Mouse (Mus musculus): ENCODE data around the gene Syne1. TPM values are rescaled to one million over a fixed set of nuclear protein-coding genes. Genes with fewer than 3 reads are reported as not detected.

Syne1 gene
- total RNA-seq, 2 experiments from 2014 or later: 17.0 to 20.5 TPM

GRCm38 (mm10) chr10:5205570-5205969 lies 345.7 kb downstream of the Syne1 start:
- no peak for DNase-seq

GRCm38 (mm10) chr10:5203837-5204236 lies 347.4 kb downstream of the Syne1 start:
- no peak for DNase-seq

- no peak for DNase-seq
These were observed 353.9 kb downstream of the Syne1 start for GRCm38 (mm10) chr10:5197356-5197755.

GRCm38 (mm10) chr10:5196267-5196666 lies 355.0 kb downstream of the Syne1 start:
- DNase-seq: no peak

- DNase-seq: no peak
These were observed 356.0 kb downstream of the Syne1 start for GRCm38 (mm10) chr10:5195288-5195687.

- peak; percentile 73 to 82 for DNase-seq
These were observed 356.5 kb downstream of the Syne1 start for GRCm38 (mm10) chr10:5194671-5195234.

- no peak for DNase-seq
These were observed 357.1 kb downstream of the Syne1 start for GRCm38 (mm10) chr10:5194081-5194670.

- DNase-seq: no peak
These were observed 358.3 kb downstream of the Syne1 start for GRCm38 (mm10) chr10:5192861-5193490.

GRCm38 (mm10) chr10:5190756-5191155 lies 360.5 kb downstream of the Syne1 start:
- no peak for DNase-seq

GRCm38 (mm10) chr10:5188890-5189289 lies 362.4 kb downstream of the Syne1 start:
- DNase-seq: no peak

GRCm38 (mm10) chr10:5185156-5186083 lies 365.9 kb downstream of the Syne1 start:
- DNase-seq: no peak

- DNase-seq: peak; percentile 14 to 19
These were observed 369.5 kb downstream of the Syne1 start for GRCm38 (mm10) chr10:5181771-5182176.

- no peak for DNase-seq
These were observed 371.4 kb downstream of the Syne1 start for GRCm38 (mm10) chr10:5179891-5180290.

- DNase-seq: no peak
These were observed 373.8 kb downstream of the Syne1 start for GRCm38 (mm10) chr10:5177446-5178015.

- no peak for DNase-seq
These were observed 374.9 kb downstream of the Syne1 start for GRCm38 (mm10) chr10:5176371-5176770.

- DNase-seq: peak in 1 of 2 experiments; percentile 9
These were observed 380.9 kb downstream of the Syne1 start for GRCm38 (mm10) chr10:5170425-5170824.

GRCm38 (mm10) chr10:5167481-5167880 lies 383.8 kb downstream of the Syne1 start:
- DNase-seq: no peak

GRCm38 (mm10) chr10:5165439-5165838 lies 385.8 kb downstream of the Syne1 start:
- DNase-seq: no peak

GRCm38 (mm10) chr10:5163770-5164169 lies 387.5 kb downstream of the Syne1 start:
- DNase-seq: peak in 1 of 2 experiments; percentile 11

GRCm38 (mm10) chr10:5163286-5163685 lies 388.0 kb downstream of the Syne1 start:
- no peak for DNase-seq

GRCm38 (mm10) chr10:5161394-5161872 lies 389.8 kb downstream of the Syne1 start:
- DNase-seq: peak; percentile 44 to 73

GRCm38 (mm10) chr10:5159679-5160078 lies 391.6 kb downstream of the Syne1 start:
- DNase-seq: no peak
